Mouse (Mus musculus): Measurements from ENCODE around the gene Zfr. TPM values are rescaled to one million over a fixed set of nuclear protein-coding genes. Genes with fewer than 3 reads are reported as not detected.
"Not testable (repeated sequence)": the region's sequence is repeated elsewhere in the genome, so short reads cannot be mapped to it uniquely, and the experiment has no call there.

The Zfr gene
- polyA plus RNA-seq, 1 experiment from 2014 or later: 126 TPM

DNA sequence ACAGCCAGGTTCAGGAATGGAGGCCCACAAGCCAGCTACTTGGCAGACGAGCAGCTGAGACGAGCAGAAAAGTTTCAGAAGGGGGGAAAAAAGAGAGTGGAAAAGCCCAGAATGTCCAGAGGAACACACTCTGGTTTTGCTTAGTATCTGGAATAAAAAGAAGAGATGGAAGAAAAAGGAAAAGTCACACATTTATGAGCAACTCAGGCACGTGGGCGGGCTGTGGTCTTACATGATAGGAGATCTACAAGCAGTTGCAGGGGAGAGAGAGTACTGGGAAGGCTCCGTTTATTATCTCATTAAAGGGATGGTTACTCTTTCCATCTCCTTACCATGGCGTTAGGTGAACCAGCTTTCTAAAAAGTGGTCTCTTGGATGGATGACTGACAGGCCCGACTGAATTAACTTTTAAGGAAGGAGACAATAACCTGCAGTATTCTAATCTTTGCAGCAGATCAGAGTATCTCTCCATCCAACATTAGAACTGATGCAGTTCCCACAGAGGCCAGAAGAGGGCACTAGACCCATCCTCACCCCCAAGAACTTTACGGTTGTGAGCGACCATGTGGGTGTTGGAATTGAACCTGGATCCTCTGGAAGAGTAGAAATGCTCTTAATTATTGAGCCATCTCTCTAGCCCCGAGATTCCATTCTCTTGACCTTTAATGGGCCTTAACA lies 25.7 kb upstream of the Zfr start:
- WGBS: 65% methylated on average over 10 of the region's 10 CpGs
- no peaks in the 10 kb centered on the region for H3K9me3 ChIP-seq (replicated peaks)
- H3K4me3 ChIP-seq: no peak overlapping the region
- H3K4me1 ChIP-seq: no peaks in the 10 kb centered on the region
- no peaks in the 10 kb centered on the region for H3K36me3 ChIP-seq
- no peaks in the 10 kb centered on the region for H3K27me3 ChIP-seq (ENCODE audit: low read depth, poor library complexity, severe bottlenecking)
- DNase-seq (ENCODE audit: low spot score): peak; percentile 47
- H3K27ac ChIP-seq: no peak overlapping the region

DNA sequence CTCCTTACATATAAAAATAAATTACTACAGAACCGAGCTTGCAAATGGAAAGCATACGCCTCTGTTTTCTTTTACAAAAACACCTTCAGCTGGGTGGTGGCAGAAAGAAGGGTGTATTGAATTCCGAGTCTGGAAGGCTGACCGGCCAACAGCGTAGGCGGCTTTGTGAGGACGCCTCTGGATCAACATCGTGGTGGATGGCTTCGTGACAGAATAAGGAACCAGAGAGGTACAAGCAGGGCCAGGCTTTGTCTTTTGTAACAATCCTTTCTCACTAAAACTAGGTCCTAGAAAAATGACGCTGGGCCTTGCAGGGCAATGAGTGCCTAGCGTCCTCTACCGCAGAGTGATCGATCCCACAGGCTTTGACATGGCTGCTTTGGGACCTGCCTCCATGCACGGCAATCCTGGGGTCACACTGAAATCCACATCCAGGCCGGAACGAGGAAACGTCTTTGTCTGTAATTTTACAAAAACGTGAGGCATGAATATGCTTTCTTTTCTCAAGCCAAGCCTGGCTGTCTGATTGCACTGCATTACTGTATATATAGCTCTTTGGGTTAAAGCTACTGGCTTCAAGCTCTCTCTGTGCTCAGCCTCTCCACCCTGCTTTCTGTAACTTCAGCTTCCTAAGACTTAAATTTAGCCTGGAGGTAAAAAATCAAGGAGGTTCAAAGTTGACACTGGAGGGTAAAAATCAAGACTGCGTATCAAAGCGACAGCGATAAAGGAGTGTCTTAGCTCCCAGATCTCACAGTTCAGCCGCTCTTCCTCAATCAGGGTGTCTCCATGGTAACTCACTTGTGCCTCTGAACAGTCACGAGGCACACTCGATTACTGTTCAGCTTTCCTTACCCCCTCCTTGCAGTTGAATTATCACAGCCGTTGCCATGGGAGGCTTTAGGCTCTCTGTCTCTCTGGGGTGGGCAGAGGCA lies 24.3 kb upstream of the Zfr start:
- H3K27ac ChIP-seq: no peak overlapping the region

DNA sequence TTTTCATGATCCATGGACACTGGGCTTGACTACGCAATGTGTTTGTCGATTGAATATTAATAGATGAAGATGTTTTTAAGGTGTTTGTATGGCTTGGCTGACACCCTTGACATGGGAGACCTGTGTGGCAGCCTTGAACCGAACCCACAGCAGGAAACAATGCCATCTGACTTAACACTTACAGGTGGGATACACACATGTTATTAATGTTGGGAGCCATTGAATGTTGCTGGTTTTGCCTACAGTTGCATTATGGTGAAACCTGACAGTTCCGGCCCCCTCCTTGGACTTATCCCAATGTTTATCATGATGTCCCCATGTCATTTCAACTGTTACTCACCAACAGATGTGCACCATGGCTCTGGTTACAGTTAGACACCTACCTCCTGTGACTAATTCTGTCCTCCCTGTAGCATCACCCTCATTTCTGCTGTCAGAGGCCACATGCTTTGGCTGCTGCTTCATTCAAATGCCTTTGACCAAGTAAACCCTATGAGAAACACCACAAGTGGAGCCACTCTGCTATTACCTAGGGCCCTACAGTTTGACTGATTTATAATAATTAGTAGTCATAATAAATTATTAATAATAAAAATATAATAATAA lies 23.6 kb upstream of the Zfr start:
- 97% methylated on average over 4 of the region's 4 CpGs for WGBS
- H3K27ac ChIP-seq: no peak overlapping the region
- no peaks in the 10 kb centered on the region for H3K9me3 ChIP-seq (replicated peaks)
- H3K4me3 ChIP-seq: no peak overlapping the region
- H3K36me3 ChIP-seq: no peaks in the 10 kb centered on the region
- DNase-seq (ENCODE audit: low spot score): no peak
- no peaks in the 10 kb centered on the region for H3K27me3 ChIP-seq (ENCODE audit: low read depth, poor library complexity, severe bottlenecking)
- H3K4me1 ChIP-seq: no peaks in the 10 kb centered on the region

More for the DNA sequence above, 24.3 kb upstream of the Zfr start:
- no peaks in the 10 kb centered on the region for H3K36me3 ChIP-seq
- no peaks in the 10 kb centered on the region for H3K9me3 ChIP-seq (replicated peaks)
- no peak overlapping the region for H3K4me3 ChIP-seq
- DNase-seq (ENCODE audit: low spot score): no peak
- no peaks in the 10 kb centered on the region for H3K27me3 ChIP-seq (ENCODE audit: low read depth, poor library complexity, severe bottlenecking)
- H3K4me1 ChIP-seq: no peaks in the 10 kb centered on the region
- 89% methylated on average over 25 of the region's 25 CpGs for WGBS

GRCm38 (mm10) chr15:12096447-12096846 lies 21.2 kb upstream of the Zfr start:
- Histone ChIP-seq H3K27ac (no peak overlapping the region), H3K4me3 (no peak overlapping the region), H3K4me1 (no peaks in the 10 kb centered on the region; the same call in 1 of the 2 replicates), H3K9me3 (replicated peaks) (no peaks in the 10 kb centered on the region), H3K36me3 (no peaks in the 10 kb centered on the region), H3K27me3 (ENCODE audit: low read depth, poor library complexity, severe bottlenecking) (no peaks in the 10 kb centered on the region)
- DNase-seq (ENCODE audit: low spot score): no peak
- WGBS: 85% methylated on average over 4 of the region's 4 CpGs

GRCm38 (mm10) chr15:12097344-12097743 lies 20.3 kb upstream of the Zfr start:
- no peaks in the 10 kb centered on the region for H3K27me3 ChIP-seq (ENCODE audit: low read depth, poor library complexity, severe bottlenecking)
- H3K27ac ChIP-seq: no peak overlapping the region
- H3K4me1 ChIP-seq: no peaks in the 10 kb centered on the region; the same call in 1 of the 2 replicates
- H3K9me3 ChIP-seq (replicated peaks): no peaks in the 10 kb centered on the region
- 93% methylated on average over 5 of the region's 5 CpGs for WGBS
- H3K36me3 ChIP-seq: no peaks in the 10 kb centered on the region
- no peak overlapping the region for H3K4me3 ChIP-seq
- DNase-seq (ENCODE audit: low spot score): no peak

GRCm38 (mm10) chr15:12100912-12101311 lies 16.7 kb upstream of the Zfr start:
- H3K27ac ChIP-seq: no peak overlapping the region
- 83% methylated on average over 5 of the region's 5 CpGs for WGBS
- no peak overlapping the region for H3K4me3 ChIP-seq
- H3K4me1 ChIP-seq: no peaks in the 10 kb centered on the region; the same call in 1 of the 2 replicates
- DNase-seq (ENCODE audit: low spot score): no peak
- no peaks in the 10 kb centered on the region for H3K9me3 ChIP-seq (replicated peaks)
- H3K27me3 ChIP-seq (ENCODE audit: low read depth, poor library complexity, severe bottlenecking): no peaks in the 10 kb centered on the region
- no peaks in the 10 kb centered on the region for H3K36me3 ChIP-seq

DNA sequence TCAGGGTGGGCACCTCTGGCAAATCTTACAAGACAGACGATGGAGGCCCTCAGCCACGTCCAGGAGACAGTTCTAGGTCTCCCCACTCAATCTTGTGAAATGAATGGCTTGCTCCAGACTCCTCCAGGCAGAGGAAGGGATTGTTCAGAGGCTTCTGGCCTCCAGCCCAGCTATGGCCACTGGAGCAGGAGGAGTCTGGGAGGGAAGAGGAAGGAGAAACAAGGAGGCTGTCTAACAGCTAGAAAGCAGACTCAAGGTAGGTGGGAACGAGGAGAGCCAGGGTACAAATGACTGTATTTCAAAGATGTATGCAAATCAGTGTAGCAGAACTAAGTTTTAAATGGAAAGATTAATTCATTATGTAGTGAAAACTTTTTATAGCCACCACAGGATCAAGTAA lies 13.9 kb upstream of the Zfr start:
- H3K4me3 ChIP-seq: no peak overlapping the region
- DNase-seq (ENCODE audit: low spot score): no peak
- no peaks in the 10 kb centered on the region; the same call in 1 of the 2 replicates for H3K4me1 ChIP-seq
- H3K36me3 ChIP-seq: no peaks in the 10 kb centered on the region
- WGBS: 79% methylated on average over 3 of the region's 3 CpGs
- H3K9me3 ChIP-seq (replicated peaks): no peaks in the 10 kb centered on the region
- no peaks in the 10 kb centered on the region for H3K27me3 ChIP-seq (ENCODE audit: low read depth, poor library complexity, severe bottlenecking)
- H3K27ac ChIP-seq: no peak overlapping the region

- H3K4me3 ChIP-seq: no peak overlapping the region
- no peaks in the 10 kb centered on the region for H3K9me3 ChIP-seq (replicated peaks)
- DNase-seq (ENCODE audit: low spot score): no peak
- WGBS: 86% methylated on average over 2 of the region's 2 CpGs
- no peaks in the 10 kb centered on the region; the same call in 1 of the 2 replicates for H3K4me1 ChIP-seq
- H3K36me3 ChIP-seq: no peaks in the 10 kb centered on the region
- H3K27me3 ChIP-seq (ENCODE audit: low read depth, poor library complexity, severe bottlenecking): no peaks in the 10 kb centered on the region
- H3K27ac ChIP-seq: no peak overlapping the region
Observed at GRCm38 (mm10) chr15:12104827-12105226, 12.8 kb upstream of the Zfr start.

- Histone ChIP-seq H3K4me1 (no peaks in the 10 kb centered on the region; the same call in 1 of the 2 replicates), H3K27ac (no peak overlapping the region), H3K27me3 (ENCODE audit: low read depth, poor library complexity, severe bottlenecking) (no peaks in the 10 kb centered on the region), H3K36me3 (no peaks in the 10 kb centered on the region), H3K9me3 (replicated peaks) (no peaks in the 10 kb centered on the region), H3K4me3 (no peak overlapping the region)
- 89% methylated on average over 12 of the region's 12 CpGs for WGBS
- no peak for DNase-seq (ENCODE audit: low spot score)
Observed at GRCm38 (mm10) chr15:12106430-12106829, 11.2 kb upstream of the Zfr start.

DNA sequence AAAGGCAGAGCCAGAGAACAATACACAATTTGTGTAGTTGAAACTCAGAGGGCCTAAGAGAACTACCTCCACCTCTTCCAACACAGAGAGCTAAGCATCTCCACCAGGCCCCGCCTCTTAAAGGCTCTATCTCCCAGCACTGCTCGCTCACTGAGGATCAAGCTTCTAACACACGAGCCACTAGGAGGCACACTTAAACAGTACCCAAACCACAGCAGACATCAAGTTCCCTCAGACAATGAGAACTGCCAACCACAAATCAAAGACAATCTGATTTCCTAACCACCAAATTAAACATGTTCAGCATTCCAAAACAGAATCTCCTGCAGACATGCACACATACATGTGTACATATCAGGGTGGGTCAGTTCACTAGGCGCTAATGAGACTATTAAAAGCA lies 9.4 kb upstream of the Zfr start:
- H3K9me3 ChIP-seq (replicated peaks): no peaks in the 10 kb centered on the region
- H3K4me3 ChIP-seq: no peak overlapping the region
- H3K36me3 ChIP-seq: no peaks in the 10 kb centered on the region
- WGBS: 84% methylated on average over 4 of the region's 4 CpGs
- H3K27me3 ChIP-seq (ENCODE audit: low read depth, poor library complexity, severe bottlenecking): no peaks in the 10 kb centered on the region
- H3K27ac ChIP-seq: no peak overlapping the region
- H3K4me1 ChIP-seq: no peaks in the 10 kb centered on the region
- DNase-seq (ENCODE audit: low spot score): no peak

GRCm38 (mm10) chr15:12108922-12109321 lies 8.7 kb upstream of the Zfr start:
- 80% methylated on average over 3 of the region's 3 CpGs for WGBS
- not testable (repeated sequence) for H3K36me3 ChIP-seq; H3K4me3 ChIP-seq; H3K9me3 ChIP-seq (replicated peaks); H3K27ac ChIP-seq; H3K27me3 ChIP-seq (ENCODE audit: low read depth, poor library complexity, severe bottlenecking); H3K4me1 ChIP-seq; DNase-seq (ENCODE audit: low spot score)

DNA sequence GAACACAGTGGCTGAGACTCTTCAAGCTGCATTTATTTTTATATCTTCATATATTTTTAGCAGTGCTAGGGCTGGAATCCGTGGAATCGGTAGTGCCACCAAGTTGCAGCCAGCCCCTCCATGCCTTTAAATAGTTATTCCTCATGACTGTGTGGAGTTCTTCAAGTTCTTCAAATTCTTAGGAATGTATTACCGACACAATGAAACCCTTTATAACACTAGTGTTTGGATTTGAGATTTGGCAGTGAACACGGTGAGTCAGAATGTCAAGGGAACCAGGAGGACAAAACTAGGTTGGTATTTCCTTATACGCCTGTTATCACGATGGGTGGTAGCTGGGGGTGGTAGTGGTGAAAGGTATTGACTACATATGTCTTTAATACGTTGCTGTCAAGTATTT lies 6.4 kb upstream of the Zfr start:
- Histone ChIP-seq H3K27ac (no peak overlapping the region), H3K4me3 (no peak overlapping the region), H3K9me3 (replicated peaks) (no peaks in the 10 kb centered on the region), H3K4me1 (0 out of 2 replicates have a peak, but pooled peaks cover 2% of the 10 kb centered on the region), H3K36me3 (no peaks in the 10 kb centered on the region), H3K27me3 (ENCODE audit: low read depth, poor library complexity, severe bottlenecking) (no peaks in the 10 kb centered on the region)
- DNase-seq (ENCODE audit: low spot score): no peak
- WGBS: 81% methylated on average over 7 of the region's 7 CpGs

- 86% methylated on average over 2 of the region's 2 CpGs for WGBS
- DNase-seq (ENCODE audit: low spot score): no peak
- peaks cover 9% of the 10 kb centered on the region for H3K4me1 ChIP-seq
- H3K27me3 ChIP-seq (ENCODE audit: low read depth, poor library complexity, severe bottlenecking): no peaks in the 10 kb centered on the region
- H3K27ac ChIP-seq: no peak overlapping the region
- no peaks in the 10 kb centered on the region for H3K9me3 ChIP-seq (replicated peaks)
- H3K4me3 ChIP-seq: no peak overlapping the region
- H3K36me3 ChIP-seq: no peaks in the 10 kb centered on the region
Observed at GRCm38 (mm10) chr15:12113411-12113810, 4.2 kb upstream of the Zfr start.
